Mouse (Mus musculus) heart, adult 9 months (tissue): Measurements from ENCODE around the gene Gpr180.
A peak's percentile ranks its signal among the peaks of the same experiment; 100 is the strongest.
"Not testable (repeated sequence)": the region's sequence is repeated elsewhere in the genome, so short reads cannot be mapped to it uniquely, and the experiment has no call there.

ENCODE experiments used
- DNase-seq, 2 experiments: peaks; one replicate each; pipeline ENCODE4 v3.0.0; 2022; ENCODE audit warnings: low spot score in 2 of 2

Gpr180 gene

DNA sequence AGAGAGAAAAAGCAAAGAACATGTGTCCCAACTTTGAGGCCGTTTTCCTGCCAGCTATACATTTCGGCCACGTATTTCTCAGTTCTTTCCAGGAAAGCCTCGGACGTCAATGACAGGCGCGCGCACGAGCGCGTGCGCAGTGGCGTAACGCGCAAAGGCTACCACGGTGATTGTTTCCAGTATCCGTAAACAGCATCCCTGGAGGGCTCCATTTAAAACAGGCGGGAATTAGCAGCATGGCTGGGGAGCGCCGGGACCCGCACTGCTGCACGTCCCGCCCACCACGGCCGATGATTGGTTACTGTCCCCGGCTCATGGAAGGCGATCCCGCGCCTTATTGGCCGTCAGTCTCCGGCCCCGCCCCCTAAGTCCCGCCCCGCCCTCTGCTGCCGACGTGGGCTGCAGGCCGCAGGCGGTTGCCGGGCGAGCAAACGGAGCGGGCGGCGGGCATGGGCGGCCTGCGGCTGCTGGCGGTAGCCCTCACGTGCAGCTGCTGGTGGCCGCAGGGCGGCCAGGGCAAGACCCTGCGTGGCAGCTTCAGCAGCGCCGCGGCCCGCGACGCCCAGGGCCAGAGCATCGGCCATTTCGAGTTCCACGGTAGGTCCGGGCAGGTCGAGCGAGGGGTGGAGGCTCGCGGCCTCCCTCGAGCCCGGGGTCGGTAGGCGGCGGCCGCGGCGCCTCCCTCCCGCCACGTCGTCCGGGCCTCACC, at the start of gene Gpr180:
Gpr180 (plus strand) TSS at position 415 of the 709 bp plus-strand sequence.
- DNase-seq, result peak; percentile 94

DNA sequence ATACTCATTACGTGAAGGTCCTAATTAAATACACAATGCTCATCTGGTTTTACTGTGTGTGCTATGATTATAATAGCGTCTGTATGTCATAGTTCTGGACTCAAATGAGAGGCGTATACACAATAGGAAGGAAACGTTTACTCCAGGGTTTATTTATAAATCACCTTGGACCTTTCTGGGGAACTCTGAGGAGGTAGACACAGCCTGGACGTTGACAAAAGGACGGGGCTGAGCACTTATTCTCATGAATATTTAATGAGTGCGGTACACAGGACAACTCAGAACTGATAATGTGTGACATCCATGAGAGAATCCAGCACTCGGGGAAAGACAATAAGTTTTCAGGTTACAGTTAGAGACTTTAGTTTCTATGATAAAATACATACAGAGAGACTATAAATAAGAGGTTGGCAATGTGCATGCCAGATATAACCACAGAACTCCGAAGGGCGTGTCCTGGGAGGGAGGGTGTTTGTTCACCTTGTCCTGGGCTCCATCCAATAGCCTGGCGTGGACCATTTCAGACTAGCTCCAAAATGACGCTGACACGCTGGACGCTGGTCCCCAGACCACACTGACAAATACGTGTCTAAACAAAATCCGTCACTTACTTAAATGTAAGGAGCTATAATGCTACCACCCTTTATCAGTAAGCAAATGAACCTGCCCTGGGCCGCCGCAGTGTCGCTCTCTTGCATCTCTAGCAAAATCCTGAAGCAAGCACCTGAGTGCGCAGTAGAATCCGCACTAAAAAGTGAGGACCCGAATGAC, 48.3 kb upstream of the Gpr180 start:
- peak; percentile 19 to 33 for DNase-seq

DNA sequence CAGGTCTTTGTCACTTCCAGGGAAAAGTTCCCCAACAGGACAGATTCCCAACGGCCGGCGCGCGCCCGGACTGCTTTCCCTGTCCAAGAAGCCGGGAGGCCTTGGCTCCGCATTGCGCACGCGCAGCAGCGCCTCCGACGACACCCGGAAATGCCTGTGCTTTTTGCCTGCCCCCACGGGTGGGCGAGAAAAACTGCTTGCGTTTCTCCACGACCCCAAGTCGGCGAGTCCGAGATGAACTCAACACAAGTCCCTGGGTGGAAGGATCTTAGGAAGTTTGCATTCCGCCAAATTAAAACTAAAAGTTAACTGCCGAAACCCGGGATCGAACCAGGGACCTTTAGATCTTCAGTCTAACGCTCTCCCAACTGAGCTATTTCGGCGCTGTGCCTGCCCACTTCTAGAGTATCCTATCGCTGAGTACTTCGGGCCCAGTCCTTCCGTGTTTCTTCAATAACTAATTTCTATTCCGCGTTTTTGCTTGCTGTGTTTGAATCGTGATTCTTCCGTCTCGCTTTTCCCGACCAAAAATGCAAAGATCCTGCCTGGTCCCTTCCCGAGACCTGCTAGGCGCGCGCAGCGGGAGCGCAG, 47.6 kb upstream of the Gpr180 start:
- DNase-seq, result peak; percentile 90 to 94

DNA sequence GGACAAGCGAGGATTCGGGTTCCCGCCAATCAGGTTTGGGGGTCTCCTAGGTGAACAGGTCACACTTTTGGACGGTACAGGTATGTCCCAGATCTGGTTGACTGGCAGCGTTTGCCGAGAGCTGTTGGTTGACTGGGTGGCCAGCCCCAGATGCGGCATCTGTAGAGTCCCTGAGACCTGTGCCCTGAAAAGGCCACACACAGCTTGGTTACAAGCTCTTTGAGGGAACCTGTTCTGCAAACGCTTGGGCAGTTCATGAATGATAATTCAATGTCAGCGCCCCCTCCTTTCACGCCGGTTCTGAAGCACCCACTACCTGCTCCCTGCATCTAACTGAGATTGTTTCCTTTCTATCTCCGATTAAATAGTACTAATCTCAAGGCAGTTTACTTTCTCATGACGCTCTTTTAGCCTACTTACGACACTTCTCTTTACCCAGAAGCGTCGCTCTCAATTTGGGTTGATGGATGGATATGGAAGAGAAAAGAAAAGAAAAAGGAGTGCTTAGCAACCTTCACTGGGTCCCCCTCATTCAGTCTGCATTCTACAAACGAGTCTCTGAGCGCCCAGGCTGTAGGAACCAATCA, 47.1 kb upstream of the Gpr180 start:
- no peak for DNase-seq

DNA sequence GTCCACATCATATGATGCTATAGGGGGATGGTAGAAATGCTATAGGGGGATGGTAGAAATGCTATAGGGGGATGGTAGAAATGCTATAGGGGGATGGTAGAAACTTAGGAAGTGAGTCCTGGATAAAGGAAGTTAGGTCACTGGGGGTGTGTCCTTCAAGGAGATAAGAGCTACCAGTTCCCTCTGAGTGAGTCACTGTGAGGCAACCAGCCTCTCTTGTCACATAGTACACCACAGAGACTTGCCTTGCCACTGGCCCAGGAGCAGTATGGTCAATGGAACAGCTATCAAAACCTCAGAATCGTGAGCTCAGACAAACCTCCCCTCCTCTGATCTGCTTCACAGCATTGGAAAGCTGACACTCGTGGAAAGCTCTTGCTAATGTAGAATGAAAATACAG, 38.7 kb upstream of the Gpr180 start:
- no peak for DNase-seq

DNA sequence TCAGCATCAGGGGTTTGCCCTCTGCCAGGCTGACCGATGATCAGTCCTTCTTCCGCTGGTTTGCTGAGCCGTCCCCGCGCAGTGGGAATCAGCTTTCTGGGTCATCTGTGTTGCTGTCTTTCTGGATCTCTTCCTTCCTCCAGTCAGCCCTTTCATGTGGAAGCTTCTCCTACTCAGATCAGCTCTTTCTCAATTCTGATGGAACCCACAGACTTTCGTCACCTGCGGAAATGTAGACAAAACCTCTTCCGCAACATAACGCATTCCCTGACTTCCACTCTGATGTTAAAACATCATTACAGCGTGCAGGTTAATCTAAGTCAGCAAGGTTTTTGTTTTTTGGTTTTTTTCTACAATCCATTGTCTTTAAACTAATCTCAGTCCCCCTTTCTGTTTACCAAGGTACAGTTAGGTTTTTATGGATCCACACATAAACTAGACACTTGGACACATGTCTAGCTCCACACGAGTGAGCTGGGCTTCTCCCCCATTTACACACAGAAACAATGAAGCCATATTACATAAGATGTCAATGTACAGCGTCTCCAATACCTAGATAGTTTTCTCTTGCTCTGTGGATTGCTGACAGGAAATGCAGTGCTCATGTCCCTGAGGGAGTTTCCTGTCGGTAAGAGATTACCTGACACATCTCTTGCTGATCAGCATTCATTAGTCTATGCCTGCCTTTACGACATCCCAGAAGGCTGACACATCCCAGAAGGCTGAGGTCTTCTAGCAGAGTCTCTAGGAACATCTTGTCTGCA, 35.5 kb upstream of the Gpr180 start:
- no peak for DNase-seq

DNA sequence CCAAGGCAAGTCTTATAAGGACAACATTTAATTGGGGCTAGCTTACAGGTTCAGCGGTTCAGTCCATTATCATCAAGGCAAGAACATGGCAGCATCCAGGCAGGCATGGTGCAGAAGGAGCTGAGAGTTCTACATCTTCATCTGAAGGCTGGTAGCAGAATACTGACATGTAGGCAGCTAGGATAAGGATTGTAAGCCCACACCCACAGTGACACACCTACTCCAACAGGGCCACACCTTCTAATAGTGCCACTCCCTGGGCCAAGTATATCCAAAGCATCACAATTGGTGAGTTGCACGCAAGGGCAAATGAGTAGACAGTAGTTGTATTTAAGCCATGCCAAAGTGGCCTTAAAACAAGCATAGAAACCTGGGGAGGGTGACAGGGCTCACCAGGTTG, 29.5 kb upstream of the Gpr180 start:
- not testable (repeated sequence) for DNase-seq

DNA sequence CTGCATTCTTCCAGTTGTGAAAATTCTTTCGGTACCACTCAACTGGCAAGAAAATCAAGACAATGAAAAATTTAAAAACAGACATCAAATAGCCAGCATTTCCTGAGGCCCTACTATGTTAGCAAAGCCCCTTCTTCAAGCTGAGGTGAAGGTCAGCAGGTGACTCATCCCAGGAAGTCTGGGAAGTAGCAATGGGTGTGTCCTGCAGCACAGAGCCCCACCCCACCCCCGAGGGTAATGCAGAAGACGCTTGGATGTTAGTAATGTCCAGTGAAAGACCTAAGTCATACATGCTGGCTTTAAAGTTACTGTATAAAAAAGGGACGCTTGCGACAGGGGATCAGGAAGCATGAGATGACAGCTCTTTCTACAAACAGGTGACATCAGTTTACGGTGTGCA, 23.8 kb upstream of the Gpr180 start:
- DNase-seq, result no peak

DNA sequence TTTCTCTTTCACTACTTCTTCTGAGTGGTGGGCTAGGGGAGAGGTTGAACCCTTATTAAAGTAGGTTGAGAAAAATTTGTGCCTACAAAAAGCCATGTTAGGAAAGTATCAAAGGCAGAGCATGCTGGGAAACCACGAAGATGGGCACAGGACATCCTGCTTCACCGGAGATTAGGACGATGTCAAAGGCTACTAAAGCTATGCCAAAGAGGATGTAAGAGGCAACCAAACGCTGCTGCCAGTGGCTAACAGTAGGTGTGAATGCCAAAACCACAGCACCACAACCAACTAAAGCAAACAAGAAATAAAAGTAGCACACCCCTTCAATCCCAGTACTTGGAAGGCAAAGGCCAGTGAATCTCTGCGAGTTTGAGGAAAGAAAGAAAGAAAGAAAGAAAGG, 12.8 kb upstream of the Gpr180 start:
- no peak for DNase-seq

DNA sequence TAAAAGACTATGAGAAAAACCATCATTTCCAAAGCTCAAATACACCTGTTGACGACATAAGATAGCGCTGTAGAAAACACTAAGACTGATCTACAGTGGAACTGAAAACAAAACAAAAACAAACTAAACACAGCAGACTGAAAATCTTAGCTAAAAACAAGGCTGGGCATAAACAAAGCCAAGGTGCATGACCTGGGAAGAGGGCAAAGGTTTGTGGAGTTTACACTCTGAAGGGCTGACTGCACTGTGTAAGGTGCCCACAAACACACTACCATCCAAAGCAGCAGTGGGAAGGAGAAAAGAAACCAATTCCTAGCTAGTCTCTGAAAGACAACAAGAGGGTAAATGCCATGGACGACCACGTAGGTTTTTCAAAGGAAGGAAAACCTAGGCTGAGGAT, 12.2 kb upstream of the Gpr180 start:
- DNase-seq, result no peak

DNA sequence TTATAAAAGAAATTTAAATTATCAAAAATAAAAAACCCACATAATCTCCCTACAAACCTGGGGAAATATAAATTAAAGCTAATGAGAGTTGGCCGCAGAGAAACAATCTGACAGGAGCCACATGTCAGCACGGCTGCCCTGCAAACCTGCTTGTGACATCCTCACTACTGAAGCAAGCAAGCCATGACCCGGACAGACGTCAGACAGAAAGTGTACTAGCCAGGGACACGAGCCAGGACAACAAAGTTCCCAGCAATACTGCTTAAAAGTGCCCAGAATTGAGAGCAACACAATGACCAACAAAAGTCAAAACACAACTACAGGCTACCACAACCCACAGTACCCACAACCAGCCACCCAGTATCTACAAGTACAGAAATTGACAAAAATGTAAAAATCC, 10.7 kb upstream of the Gpr180 start:
- no peak for DNase-seq

DNA sequence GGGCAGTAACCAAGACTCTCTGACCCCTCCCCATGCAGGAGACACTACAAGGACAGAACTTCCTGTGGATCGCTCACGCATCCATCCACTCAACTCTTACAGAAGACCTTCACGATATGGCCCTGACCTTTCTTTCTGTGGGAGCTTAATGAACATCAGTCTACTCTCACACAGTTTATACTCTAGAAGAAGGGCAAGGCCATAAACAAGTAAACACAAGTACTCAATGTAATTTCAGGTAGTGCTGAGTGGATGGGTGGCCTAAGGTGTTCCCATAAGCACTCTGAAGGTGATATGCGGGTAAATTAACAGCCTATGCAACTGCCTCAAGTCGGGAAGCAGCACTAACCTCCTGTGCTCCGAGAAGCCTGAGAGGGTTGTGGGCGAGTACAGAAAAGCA, 5.5 kb upstream of the Gpr180 start:
- DNase-seq, result no peak

DNA sequence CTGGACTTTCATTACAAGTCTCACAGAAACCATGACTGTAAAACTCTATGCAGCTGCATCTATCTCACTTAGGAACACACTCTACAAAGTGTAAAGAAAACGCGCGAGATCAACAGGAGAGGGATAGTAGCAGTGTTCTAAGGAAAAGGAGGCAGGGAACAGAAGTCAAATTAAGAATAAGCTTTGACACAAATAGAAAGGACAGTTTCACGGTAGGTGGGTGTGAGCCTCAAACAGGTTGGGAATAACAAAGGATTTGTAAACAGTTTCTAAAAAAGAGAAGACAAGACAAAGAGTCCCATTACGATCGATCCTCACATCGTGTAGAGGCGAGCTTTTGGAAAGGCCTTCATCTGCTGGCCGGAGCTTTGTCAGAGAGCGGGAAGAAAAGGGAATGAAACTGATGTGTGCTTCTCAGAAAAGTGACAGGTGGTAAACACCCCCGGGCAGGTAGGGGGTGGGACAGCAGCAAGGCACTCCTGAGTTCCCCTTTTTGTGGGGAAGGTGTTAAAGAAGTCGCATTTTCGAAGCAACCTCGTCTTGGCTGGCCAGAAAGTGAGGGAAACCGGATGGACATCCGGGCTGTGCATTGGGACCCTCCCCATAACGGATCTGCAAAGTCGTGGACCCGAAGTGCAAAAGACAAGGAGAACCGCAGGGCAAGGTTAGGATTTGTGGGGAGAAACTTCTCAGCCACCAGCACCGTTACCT, 4.9 kb upstream of the Gpr180 start:
- no peak for DNase-seq

DNA sequence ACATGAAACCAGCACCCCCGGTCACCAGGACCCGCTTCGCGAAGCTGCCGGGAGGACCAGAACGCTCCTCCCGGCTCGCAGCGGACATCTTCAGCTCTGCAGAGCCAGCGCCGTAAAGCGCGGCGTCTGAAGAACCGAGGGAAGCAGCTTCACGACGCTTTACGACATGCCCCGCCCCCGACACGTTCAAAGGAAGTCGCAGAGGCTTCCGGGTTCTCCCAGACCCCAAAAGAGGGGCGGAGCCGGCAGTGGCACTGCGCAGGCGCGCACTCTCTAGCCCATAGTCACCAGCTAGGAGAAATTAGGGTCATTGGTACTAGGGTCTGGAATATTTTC, 4.3 kb upstream of the Gpr180 start, which contains the start of gene Tgds:
Tgds (minus strand) TSS at position 114 of the 336 bp plus-strand sequence.
- peak; percentile 98 to 99 for DNase-seq

DNA sequence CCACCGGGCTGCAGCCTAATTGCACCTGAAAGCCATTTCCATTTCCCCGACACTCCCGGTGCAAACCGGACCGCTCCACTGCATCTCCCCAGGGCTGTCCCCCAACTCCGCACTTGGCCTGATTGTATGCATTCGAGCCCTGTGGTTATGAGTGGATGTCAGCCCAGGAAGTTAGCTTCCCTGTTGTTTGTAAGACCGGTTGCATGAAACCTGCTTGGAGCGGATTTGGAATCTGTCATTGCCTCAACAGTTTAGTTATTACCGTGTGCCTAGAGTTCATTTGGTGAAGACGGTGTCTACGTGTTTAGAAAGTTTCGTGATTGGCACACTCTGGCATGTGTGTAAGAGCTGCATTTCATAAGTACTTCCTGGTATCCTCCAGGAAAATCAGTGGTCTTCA, 529 bp downstream of the Gpr180 start:
- no peak for DNase-seq

DNA sequence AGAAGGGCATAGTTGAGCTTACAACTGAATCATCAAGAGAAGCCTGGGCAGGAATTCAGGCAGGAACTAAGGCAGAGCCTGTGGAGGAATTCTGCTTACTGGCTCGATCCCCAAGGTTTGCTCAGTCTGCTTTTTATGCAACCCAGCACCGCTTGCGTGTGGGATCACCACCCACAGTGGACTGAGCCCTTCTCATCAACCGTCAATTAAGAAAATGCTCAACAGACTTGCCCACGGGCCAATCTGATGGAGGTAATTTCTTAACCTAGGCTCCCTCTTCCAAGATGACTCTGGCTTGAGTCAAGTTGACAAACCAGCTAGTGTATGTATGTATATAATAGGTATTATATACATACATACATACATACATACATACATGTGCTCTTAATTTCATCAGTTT, 5.3 kb downstream of the Gpr180 start:
- DNase-seq, result no peak

DNA sequence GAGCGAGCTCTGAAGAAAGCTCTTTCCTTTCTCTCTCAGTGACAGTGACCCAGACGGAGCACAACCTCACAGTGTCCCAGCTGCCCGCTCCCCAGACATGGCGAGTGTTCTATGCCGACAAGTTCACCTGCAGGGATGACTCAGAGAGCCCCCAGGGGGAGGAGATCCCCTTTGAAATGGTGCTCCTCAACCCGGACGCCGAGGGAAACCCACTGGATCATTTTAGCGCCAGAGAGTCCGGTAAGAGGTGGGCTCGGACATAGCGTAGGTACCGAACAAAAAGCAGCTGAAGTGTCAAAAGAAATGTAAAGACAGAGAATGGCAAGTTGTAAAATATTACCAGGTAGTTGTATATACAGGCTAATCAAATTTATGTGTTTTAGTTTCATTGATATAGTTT, 11.1 kb downstream of the Gpr180 start:
- no peak for DNase-seq

DNA sequence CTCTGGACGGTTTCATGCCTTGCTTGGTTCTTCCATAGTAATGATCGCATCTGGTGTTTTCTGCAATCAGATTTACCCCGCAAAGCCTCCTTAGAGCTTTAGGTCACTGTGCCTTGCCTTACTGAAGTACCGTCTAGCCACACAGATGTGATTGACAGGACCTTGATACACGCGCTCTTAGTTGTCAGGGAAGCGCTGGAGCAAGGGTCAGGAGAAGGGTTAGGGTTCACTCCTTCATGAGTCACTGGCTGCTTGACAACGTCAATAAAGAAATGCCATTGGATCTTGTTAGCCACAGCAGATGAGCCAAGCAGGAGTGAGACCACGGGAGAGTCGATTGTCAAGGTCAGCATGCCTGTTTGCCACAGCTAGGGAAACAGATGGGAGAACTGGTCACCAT, 11.6 kb downstream of the Gpr180 start:
- no peak for DNase-seq

DNA sequence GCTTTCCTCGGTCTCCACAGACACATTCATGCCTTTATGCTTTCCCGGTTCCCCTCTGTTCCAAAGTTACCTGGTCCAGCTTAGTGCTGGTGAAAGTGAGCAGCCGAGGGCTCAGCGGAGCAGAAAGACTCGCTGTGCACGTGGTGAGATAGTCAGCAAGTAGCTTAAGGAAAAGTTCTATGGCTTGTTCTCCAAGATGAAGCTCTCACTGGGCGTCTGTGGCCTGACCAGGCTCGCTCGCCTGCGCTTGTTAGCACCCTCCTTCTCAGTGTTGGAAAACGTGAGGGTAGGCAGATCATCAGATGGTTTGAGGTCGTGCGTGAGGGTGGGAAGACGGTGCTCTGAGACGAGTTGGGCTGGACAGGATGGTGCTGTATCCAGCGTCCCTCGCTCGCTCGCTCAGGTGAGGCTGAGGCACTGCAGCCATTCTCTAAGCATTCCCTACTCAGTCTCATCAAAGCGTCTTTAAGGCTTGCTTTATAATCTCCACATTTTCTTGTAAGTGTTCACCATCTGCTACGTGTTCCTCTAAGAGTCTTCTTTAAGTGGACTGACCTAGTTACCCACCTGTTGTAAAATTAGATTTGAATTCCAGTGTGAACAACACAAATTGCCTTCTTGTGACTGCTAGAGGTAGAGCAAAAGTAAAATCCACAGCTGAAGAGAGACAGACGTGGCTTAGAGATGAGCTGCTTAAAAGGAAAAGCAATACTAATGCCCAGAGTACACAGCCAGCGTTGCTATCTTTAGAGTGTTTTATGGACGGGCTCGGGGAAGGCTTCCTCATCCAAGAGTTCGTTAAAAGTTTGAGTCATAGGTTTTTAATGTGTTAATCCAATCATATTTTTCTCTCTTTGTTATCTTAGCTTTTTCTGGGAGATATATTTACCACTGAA, 13.9 kb downstream of the Gpr180 start:
- no peak for DNase-seq

DNA sequence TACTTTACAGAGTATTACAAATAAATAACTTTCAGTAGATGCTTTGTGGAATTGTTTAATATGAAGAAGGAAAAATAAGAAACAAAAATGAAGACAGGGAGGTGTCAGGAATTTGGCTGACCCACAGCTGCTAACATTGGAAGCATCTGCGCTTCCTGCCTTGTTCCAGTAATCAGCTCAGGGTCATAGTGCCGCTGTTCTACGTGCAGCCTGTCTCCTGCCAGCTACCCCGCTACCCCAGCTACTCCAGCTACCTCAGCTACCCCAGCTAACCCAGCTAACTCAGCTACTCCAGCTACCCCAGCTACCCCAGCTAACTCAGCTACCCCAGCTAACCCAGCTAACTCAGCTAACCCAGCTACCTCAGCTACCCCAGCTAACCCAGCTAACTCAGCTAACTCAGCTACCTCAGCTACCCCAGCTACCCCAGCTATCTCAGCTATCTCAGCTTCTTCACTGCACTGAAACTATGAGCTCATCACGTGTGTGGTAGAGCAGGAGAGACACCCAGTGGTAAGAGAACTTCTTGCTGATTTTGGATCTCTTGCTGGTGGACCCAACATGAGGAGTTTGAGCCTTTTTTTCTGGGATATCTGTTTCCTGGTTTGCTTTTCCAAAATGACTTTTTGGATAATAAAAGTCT, 14.8 kb downstream of the Gpr180 start:
- DNase-seq, result peak; percentile 33 to 38
